Mouse (Mus musculus) neural tube, embryonic 12.5 days (tissue): ENCODE measurements around the gene Rpl12. TPM values are rescaled to one million over a fixed set of nuclear protein-coding genes. Genes with fewer than 3 reads are reported as not detected.
A peak's percentile ranks its signal among the peaks of the same experiment; 100 is the strongest.

Experiments used
- ATAC-seq: fragments of 200-750 bp; cut with Nextera tagmentation; 2 replicates; pipeline ENCODE4 v1.8.0; 2017; ENCODE audit warnings: low read depth, mild to moderate bottlenecking, moderate TSS enrichment, moderate library complexity; ENCODE audit not compliant: low FRiP score
- H3K27ac ChIP-seq: fragments of 300-500 bp; sonication (generic); 2 replicates; pipeline ENCODE4 v1.5.1; 2016
- H3K27me3 ChIP-seq: fragments of 300-500 bp; sonication (generic); replicated peaks from 2 replicates; pipeline ENCODE4 v1.6.1; 2016; ENCODE audit warnings: mild to moderate bottlenecking
- H3K36me3 ChIP-seq: fragments of 300-500 bp; sonication (generic); 2 replicates; pipeline ENCODE4 v1.6.1; 2016; ENCODE audit warnings: mild to moderate bottlenecking
- H3K4me1 ChIP-seq: fragments of 300-500 bp; sonication (generic); 2 replicates; pipeline ENCODE4 v1.6.1; 2016
- H3K4me2 ChIP-seq: fragments of 300-500 bp; sonication (generic); replicated peaks from 2 replicates; pipeline ENCODE4 v1.6.1; 2016; ENCODE audit warnings: mild to moderate bottlenecking
- H3K4me3 ChIP-seq: fragments of 300-500 bp; sonication (generic); 2 replicates; pipeline ENCODE4 v1.5.1; 2016
- H3K9ac ChIP-seq: fragments of 300-500 bp; sonication (generic); 2 replicates; pipeline ENCODE4 v1.6.1; 2016; ENCODE audit warnings: mild to moderate bottlenecking
- H3K9me3 ChIP-seq: fragments of 300-500 bp; sonication (generic); 2 replicates; pipeline ENCODE4 v1.6.1; 2016; ENCODE audit warnings: mild to moderate bottlenecking
- WGBS: fragments of 180-500 bp; shearing (Covaris S2); methylation state at CpG from one replicate; pipeline ENCODE4 v1.1.7; 2016; 5-methylcytosine and 5-hydroxymethylcytosine counted together
- polyA plus RNA-seq: library from polyadenylated mRNA; unstranded; fragments of >200 nt; fragmentation: Nextera tagmentation; extraction: Ambion mirVana; gene quantifications from 2 replicates; pipeline ENCODE4 v1.2.1, GENCODE M21; 2016

The Rpl12 gene
- polyA plus RNA-seq, 1 experiment from 2014 or later: 108 TPM

DNA sequence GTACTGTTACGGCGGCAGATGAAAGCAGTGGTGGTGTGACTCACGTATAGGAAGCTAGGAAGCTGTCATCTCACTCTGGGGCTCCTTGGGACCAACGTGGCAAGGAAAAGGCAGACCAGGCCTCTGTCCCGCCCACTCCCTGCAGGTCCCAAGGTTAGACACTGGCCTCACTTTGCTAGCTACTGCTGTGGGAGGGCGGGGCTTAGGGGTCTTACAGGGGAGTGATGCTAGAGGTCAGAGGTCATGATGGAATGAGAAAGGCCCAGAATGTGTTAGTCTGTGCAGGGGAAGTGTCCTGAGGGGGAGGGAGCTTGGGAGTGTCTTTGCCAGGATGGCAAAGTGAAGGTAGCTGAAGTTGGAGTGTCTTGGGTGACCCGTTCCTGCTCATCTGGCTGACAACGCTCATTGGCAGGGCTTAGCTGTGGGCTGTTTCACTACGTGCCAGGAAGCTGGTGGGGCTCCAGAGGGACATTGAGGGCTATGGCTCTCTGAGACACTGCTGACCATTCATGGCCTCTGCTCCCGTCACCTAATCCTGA, 37.0 kb upstream of the Rpl12 start:
- Histone ChIP-seq H3K9me3 (no peaks in the 10 kb centered on the region), H3K27me3 (no peaks in the 10 kb centered on the region), H3K4me3 (no peak overlapping the region), H3K36me3 (peaks cover 64% of the 10 kb centered on the region), H3K27ac (no peak overlapping the region), H3K9ac (no peak overlapping the region), H3K4me1 (no peaks in the 10 kb centered on the region), H3K4me2 (no peak overlapping the region)
- 75% methylated on average over 10 of the region's 10 CpGs for WGBS
- no peak for ATAC-seq

DNA sequence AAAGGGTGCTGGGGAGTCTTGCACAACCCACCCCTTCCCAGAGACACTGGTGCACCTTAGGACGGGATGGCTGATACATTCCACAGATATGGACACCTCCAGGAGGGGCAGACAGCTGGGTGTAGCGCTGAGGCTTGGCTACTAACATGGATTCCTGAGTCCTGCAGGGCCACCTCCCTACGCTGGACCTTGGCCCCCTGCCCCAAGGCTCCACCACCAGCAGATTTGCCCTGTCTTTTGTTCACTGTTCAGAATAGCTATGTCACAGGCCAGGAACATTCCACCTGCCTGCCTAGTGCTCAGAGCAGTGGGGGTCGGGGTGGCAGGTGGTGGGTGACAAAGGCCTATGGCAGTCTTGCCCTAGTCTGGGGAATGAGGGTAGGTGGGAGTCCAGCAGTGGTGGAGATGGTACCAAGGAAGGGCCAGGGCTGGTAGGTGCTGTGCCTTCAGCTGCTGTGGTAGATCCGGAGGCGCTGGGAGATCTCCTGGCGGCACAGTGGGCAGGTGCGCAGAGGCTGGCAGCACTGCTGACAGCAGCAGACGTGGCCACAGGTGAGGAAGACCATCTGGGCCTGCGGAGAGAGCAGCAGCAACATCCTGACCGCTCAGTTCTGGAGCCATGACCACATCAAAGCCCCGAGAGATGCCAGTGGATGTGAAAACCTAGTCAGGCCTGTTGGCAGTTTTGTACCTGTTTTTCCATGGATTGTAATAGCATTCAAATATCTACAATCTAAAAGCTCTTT, 34.9 kb upstream of the Rpl12 start:
- Histone ChIP-seq H3K9me3 (no peaks in the 10 kb centered on the region), H3K4me3 (no peak overlapping the region), H3K4me2 (no peak overlapping the region), H3K36me3 (peaks cover 51% of the 10 kb centered on the region), H3K27ac (no peak overlapping the region), H3K9ac (no peak overlapping the region), H3K4me1 (no peaks in the 10 kb centered on the region), H3K27me3 (no peaks in the 10 kb centered on the region)
- WGBS: 92% methylated on average over 12 of the region's 12 CpGs
- ATAC-seq: no peak

DNA sequence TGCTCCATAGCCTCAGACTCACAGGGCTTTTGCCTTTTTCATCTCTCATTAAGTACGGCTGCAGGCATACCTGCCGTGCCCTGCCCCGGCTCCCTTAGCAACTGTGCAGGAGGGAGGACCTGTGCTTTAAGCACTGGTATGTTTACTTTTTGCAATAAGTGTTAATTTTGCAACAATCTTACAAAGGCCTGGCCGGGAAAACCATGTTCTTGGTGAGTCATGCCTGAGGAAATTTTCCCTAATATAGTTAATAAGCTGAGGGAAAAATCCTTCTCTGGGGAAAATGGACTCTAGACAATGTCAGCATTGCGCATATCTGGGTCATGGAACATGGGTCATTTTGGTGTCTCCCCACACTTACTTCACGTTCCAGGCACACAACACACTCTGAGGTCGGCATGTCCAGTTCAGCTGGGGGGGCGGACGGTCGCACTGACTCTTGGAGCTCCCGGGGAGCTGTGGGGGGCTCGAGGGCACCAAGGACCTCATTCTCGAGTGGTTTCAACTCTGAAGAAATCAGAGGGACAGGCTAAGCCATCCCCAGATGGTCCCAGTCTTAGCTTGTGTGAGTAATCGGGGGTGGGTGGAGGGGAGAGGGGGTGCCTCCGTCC, 33.6 kb upstream of the Rpl12 start:
- H3K27ac ChIP-seq: no peak overlapping the region
- H3K4me3 ChIP-seq: no peak overlapping the region
- 83% methylated on average over 15 of the region's 15 CpGs for WGBS
- no peaks in the 10 kb centered on the region for H3K9me3 ChIP-seq
- ATAC-seq: no peak
- H3K9ac ChIP-seq: no peak overlapping the region
- no peaks in the 10 kb centered on the region for H3K4me1 ChIP-seq
- H3K4me2 ChIP-seq: no peak overlapping the region
- peaks cover 40% of the 10 kb centered on the region for H3K36me3 ChIP-seq
- no peaks in the 10 kb centered on the region for H3K27me3 ChIP-seq

DNA sequence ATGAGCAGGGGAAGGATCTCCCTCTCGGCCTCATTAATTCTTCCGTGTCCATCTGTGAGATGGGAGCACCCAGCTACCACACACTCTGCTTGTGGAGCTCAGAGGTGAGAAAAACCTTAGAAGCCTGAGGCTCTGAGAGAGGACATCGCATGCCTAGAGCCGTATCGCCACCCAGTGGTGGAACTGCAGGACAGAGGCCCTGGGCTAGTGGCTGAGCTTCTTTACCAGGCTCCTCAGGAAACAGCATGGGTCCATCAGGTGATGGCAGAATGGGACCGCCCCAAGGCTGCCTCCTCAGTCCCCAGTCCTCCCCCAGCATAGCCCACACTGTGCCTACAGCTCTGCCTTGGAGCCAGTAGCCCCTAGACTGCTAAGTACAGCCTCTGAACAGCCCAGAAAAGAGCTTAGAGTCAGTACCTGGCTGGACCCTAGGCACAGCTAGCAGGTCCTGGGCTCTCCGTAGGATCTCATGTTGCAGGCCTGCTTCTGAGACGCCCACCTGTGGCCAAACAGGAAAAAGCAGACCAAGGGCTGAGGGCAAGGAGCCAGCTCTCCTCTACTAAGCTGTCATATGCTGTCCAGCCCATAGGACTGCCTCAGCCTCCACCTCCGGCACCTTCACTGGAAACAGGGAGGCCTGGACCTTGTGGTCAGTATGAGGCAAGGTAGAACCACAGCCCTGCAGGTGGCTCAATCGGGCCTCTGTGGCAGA, 33.0 kb upstream of the Rpl12 start:
- peak; percentile 35; the same call in 1 of the 2 replicates for ATAC-seq
- H3K9me3 ChIP-seq: no peaks in the 10 kb centered on the region
- no peaks in the 10 kb centered on the region for H3K27me3 ChIP-seq
- H3K4me2 ChIP-seq: no peak overlapping the region
- H3K4me3 ChIP-seq: no peak overlapping the region
- 31% methylated on average over 10 of the region's 10 CpGs for WGBS
- H3K4me1 ChIP-seq: no peaks in the 10 kb centered on the region
- no peak overlapping the region for H3K9ac ChIP-seq
- H3K27ac ChIP-seq: no peak overlapping the region
- H3K36me3 ChIP-seq: peaks cover 40% of the 10 kb centered on the region

DNA sequence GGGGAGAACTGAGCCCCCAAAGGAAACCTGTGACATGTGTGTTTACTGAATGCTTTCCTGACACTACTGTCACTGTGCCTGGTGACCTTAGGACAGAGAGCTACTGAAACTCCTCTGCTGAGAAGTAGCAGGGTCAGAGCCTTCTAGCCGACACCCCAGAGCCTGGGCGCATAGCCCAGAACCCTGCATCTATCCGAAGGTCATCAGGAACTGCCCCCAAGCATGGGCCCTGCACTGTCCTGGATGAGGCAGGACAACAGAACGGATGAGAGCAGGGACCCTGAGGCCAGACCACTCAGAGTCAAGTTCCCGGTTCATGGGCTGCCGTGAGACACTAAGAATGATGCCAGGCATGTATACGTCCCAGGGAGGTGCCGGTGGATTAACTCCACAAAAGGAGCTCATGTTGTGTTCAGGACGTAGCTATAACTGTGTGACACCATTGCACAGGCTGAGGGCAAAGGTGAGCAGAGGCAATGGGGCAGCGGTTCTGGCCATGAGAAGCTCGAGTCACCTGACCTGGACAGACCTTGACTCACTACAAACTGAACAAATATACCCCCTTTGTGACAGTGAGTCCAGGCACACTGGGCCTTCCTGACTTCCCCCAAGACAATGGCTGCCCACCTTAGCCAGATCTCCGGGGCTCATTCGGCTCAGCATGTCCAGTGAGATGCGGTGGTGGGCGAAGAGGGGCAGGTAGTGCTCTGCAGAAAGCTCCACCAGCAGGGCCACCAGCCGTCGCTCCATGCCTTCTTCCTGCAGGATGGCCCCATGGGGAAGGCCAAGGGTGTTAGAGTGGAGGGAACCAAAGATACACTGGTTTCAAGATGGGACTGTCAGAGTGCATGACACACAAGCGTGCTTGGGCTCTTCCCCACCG, 32.2 kb upstream of the Rpl12 start:
- no peak overlapping the region for H3K4me2 ChIP-seq
- H3K9ac ChIP-seq: no peak overlapping the region
- H3K36me3 ChIP-seq: peaks cover 40% of the 10 kb centered on the region
- no peak overlapping the region for H3K4me3 ChIP-seq
- ATAC-seq: no peak
- H3K9me3 ChIP-seq: no peaks in the 10 kb centered on the region
- WGBS: 91% methylated on average over 19 of the region's 19 CpGs
- no peaks in the 10 kb centered on the region for H3K27me3 ChIP-seq
- H3K4me1 ChIP-seq: no peaks in the 10 kb centered on the region
- no peak overlapping the region for H3K27ac ChIP-seq

DNA sequence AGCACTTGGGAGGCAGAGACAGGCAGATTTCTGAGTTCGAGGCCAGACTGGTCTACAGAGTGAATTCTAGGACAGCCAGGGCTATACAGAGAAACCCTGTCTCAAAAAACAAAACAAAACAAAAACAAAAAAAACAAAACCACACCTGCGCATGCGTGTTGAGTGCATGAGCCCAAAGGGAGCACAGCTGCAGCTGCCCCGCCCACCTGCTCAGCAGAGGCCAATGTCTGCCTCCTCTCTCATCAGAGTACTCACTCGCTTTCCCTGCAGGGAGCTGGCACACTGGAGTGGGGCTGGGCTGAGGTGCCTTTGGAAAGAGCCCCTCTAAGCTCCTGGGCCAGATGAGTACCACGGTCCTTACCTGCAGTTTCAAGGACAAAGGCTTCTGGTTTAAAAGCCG, 29.6 kb upstream of the Rpl12 start:
- no peak overlapping the region for H3K27ac ChIP-seq
- no peak overlapping the region for H3K9ac ChIP-seq
- no peak overlapping the region for H3K4me3 ChIP-seq
- no peak overlapping the region for H3K4me2 ChIP-seq
- no peaks in the 10 kb centered on the region for H3K4me1 ChIP-seq
- no peak for ATAC-seq
- H3K9me3 ChIP-seq: no peaks in the 10 kb centered on the region
- peaks cover 44% of the 10 kb centered on the region for H3K36me3 ChIP-seq
- WGBS: 77% methylated on average over 7 of the region's 7 CpGs
- no peaks in the 10 kb centered on the region for H3K27me3 ChIP-seq

DNA sequence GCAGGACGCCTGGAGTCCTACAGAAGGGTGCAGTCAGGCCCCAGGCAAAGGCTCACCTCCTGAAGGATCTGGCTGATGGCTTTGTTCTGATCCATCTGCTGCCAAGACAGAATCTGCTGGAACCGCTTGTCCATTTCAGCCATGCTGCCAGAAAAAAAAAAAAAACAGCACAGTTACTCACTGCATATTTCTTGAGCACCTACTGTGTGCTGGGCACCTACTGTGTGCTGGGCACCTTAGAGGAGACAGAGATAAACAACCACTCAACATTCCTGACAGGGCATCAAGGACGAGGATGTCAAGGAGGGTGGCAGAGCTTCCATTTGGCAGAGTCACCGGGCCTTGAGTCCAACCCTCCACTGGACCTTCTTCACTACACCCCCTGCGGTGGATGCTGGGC, 22.6 kb upstream of the Rpl12 start:
- Histone ChIP-seq H3K4me3 (no peak overlapping the region), H3K4me1 (no peaks in the 10 kb centered on the region), H3K36me3 (peaks cover 68% of the 10 kb centered on the region), H3K9me3 (no peaks in the 10 kb centered on the region), H3K27me3 (no peaks in the 10 kb centered on the region), H3K27ac (no peak overlapping the region), H3K4me2 (no peak overlapping the region), H3K9ac (no peak overlapping the region)
- no peak for ATAC-seq
- 89% methylated on average over 5 of the region's 5 CpGs for WGBS

DNA sequence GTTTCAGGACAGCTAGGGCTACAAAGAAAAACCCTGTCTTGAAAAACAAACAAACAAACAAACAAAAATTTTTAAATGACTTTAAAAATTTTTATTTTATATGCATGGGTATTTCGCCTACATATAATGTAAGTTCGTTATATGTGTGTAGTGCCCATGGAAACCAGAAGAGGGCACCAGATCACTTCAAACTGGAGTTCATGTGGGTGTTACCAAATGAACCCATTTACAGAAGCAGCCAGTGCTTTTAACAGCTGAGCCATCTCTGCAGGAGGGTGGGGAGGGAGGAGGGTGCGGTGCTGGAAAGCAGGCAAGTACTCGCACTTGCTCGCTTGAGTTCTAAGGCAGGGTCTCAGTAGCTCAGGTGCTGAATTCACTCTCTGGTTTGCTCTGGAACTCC, 21.9 kb upstream of the Rpl12 start:
- ATAC-seq: no peak
- no peak overlapping the region for H3K9ac ChIP-seq
- no peak overlapping the region for H3K27ac ChIP-seq
- 64% methylated on average over 5 of the region's 5 CpGs for WGBS
- no peaks in the 10 kb centered on the region for H3K9me3 ChIP-seq
- H3K4me3 ChIP-seq: no peak overlapping the region
- H3K36me3 ChIP-seq: peaks cover 63% of the 10 kb centered on the region
- H3K4me1 ChIP-seq: no peaks in the 10 kb centered on the region
- no peak overlapping the region for H3K4me2 ChIP-seq
- no peaks in the 10 kb centered on the region for H3K27me3 ChIP-seq

DNA sequence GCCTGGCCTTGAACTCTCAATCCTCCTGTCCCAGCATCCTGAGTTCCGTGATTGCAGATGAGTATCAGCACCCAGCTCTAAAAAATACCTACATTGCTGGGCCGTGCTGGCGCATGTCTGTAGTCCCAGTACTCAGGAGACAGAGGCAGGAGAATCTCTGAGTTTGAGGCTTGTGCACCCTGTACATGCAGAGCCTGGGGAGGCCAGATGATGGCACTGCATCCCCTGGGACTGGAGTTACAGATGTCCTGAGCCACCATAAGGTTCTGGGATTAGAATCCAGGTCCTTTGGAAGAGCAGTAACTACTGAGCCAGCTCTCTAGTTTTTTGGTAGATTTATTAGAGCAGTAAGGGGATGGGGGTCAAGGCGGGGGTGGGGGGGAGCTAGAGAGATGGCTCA, 20.9 kb upstream of the Rpl12 start:
- Histone ChIP-seq H3K36me3 (peaks cover 63% of the 10 kb centered on the region), H3K4me1 (no peaks in the 10 kb centered on the region), H3K4me3 (no peak overlapping the region), H3K27ac (no peak overlapping the region), H3K9me3 (no peaks in the 10 kb centered on the region), H3K4me2 (no peak overlapping the region), H3K9ac (no peak overlapping the region), H3K27me3 (no peaks in the 10 kb centered on the region)
- no peak for ATAC-seq
- WGBS: 94% methylated on average over 4 of the region's 4 CpGs

DNA sequence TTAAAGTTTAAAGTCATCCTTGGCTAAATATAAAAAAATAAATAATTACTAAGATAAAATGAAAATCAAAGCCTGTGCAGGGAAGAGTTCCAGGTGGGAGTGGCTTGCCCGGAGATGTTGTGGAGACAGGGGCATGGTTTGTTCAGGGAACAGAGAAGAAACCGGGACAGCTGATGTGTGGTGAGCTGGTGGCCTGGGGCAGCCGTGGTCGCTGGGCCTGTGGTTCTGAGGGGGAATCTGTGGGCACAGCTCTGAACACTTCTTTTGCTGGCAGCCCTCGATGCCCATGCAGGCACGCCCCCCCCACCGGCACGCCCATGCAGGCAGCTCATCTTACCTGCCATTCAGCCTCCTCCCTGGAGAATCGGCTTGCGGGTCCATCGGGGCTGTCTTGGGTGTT, 13.9 kb upstream of the Rpl12 start:
- Histone ChIP-seq H3K36me3 (peaks cover 64% of the 10 kb centered on the region), H3K27me3 (no peaks in the 10 kb centered on the region), H3K9me3 (no peaks in the 10 kb centered on the region), H3K4me2 (no peak overlapping the region), H3K4me3 (no peak overlapping the region), H3K27ac (no peak overlapping the region), H3K9ac (no peak overlapping the region), H3K4me1 (no peaks in the 10 kb centered on the region)
- no peak for ATAC-seq
- whole genome bisulfite sequencing: 91% methylated on average over 11 of the region's 11 CpGs

DNA sequence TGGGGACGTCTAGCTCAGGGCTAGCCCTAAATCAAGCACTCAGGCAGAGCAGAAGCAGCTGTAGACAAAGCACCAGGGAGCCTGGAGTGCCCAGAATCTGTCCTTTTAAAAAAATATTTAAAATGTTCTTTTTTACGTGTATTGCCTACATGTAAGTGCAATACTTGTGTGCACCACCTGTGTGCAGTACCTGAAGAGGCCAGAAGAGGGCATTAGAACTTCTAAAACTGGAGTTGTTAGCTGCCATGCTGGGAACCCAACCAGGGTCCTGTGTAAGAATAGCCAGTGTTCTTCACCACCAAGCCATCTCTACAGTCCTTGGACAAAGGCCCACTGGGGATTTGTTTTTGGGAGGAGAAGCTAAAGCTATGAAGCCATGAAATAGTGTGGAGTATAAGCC, 6.8 kb upstream of the Rpl12 start:
- Histone ChIP-seq H3K4me3 (no peak overlapping the region), H3K27ac (no peak overlapping the region), H3K9ac (no peak overlapping the region), H3K36me3 (peaks cover 60% of the 10 kb centered on the region), H3K4me1 (no peaks in the 10 kb centered on the region), H3K27me3 (no peaks in the 10 kb centered on the region), H3K9me3 (0 out of 2 replicates have a peak, but pooled peaks cover 7% of the 10 kb centered on the region), H3K4me2 (no peak overlapping the region)
- no peak for ATAC-seq
- 88% methylated on average over 2 of the region's 2 CpGs for WGBS

DNA sequence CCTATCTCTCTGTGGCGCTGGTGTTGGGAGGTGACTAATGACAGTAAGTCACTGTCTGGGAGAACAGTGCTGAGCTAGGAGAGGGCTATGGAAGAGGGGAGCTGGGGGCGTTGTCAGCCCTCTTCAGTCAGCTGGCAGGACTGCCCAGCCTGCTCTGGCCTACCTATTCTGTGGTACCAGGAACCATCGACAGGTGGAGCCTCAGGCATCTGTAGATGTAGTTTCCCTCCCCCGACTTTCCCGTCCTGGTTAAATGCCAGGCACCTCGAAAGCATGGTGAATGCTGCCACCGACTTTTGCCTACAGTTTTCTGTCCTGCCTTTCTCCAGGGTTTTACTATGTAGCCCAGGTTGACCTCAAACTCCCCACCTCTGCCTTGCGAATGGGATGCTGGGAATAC, 4.0 kb upstream of the Rpl12 start:
- WGBS: 59% methylated on average over 8 of the region's 8 CpGs
- Histone ChIP-seq H3K4me2 (no peak overlapping the region), H3K4me1 (peaks cover 15% of the 10 kb centered on the region), H3K36me3 (peaks cover 42% of the 10 kb centered on the region), H3K9ac (no peak overlapping the region), H3K27me3 (no peaks in the 10 kb centered on the region), H3K4me3 (no peak overlapping the region), H3K27ac (no peak overlapping the region), H3K9me3 (0 out of 2 replicates have a peak, but pooled peaks cover 7% of the 10 kb centered on the region)
- no peak for ATAC-seq
